Mouse (Mus musculus) bone marrow macrophage, adult 2 months (primary cell): ENCODE measurements around the gene Vdac2.

ENCODE experiments used
- CTCF ChIP-seq: IDR thresholded peaks from 2 replicates; pipeline ENCODE4 v1.5.1; 2012; ENCODE audit warnings: low read depth, mild to moderate bottlenecking, low read length, moderate library complexity
- POLR2A ChIP-seq: IDR thresholded peaks from 2 replicates; pipeline ENCODE4 v1.6.1; 2012; ENCODE audit warnings: mild to moderate bottlenecking, low read depth, low read length, borderline replicate concordance

- TF ChIP-seq CTCF (no peak), POLR2A (no peak)
These were observed 29.2 kb downstream of the Vdac2 start for GRCm38 (mm10) chr14:21854271-21854670.
